Mouse (Mus musculus): ENCODE results near the gene Spag8. TPM values are rescaled to one million over a fixed set of nuclear protein-coding genes. Genes with fewer than 3 reads are reported as not detected.

Gene Spag8
- polyA plus RNA-seq, 1 experiment from 2014 or later: 1.7 TPM

GRCm38 (mm10) chr4:43630030-43630581, 23.3 kb downstream of the Spag8 start:
- H3K36me3 ChIP-seq (ENCODE audit: control insufficient read depth, insufficient read depth, low read length): no peaks in the 10 kb centered on the region
- WGBS: 3% methylated on average over 5 of the region's 5 CpGs
- H3K9me3 ChIP-seq (ENCODE audit: control insufficient read depth, low read length): peaks cover 6% of the 10 kb centered on the region
- peak overlapping the region; percentile 24; the same call in 1 of the 2 replicates for H3K4me2 ChIP-seq (ENCODE audit: low read depth, low read length, severe bottlenecking)
- H3K27me3 ChIP-seq (ENCODE audit: control insufficient read depth, insufficient read depth, low read length): peaks cover 6% of the 10 kb centered on the region
- 0 out of 2 replicates have a peak overlapping the region, but pooled peaks have one; percentile 50 for H3K27ac ChIP-seq (ENCODE audit: low read depth, low read length)
- peak; percentile 81 for DNase-seq (ENCODE audit: low spot score)
- no peak overlapping the region for H3K9ac ChIP-seq (ENCODE audit: low read length)
- peaks cover 10% of the 10 kb centered on the region for H3K4me1 ChIP-seq (replicated peaks; ENCODE audit: control insufficient read depth, insufficient read depth, low read length)
- H3K4me3 ChIP-seq (ENCODE audit: low read depth, low read length): no peak overlapping the region
- ATAC-seq (replicated peaks; ENCODE audit: low FRiP score): peak; percentile 58; the same call in 1 of the 2 replicates

GRCm38 (mm10) chr4:43629106-43629817, 24.1 kb downstream of the Spag8 start:
- no peak overlapping the region for H3K4me2 ChIP-seq (ENCODE audit: low read depth, low read length, severe bottlenecking)
- no peak overlapping the region for H3K4me3 ChIP-seq (ENCODE audit: low read depth, low read length)
- peak; percentile 61 for DNase-seq (ENCODE audit: low spot score)
- WGBS: 39% methylated on average over 20 of the region's 20 CpGs
- peaks cover 10% of the 10 kb centered on the region for H3K4me1 ChIP-seq (replicated peaks; ENCODE audit: control insufficient read depth, insufficient read depth, low read length)
- H3K27ac ChIP-seq (ENCODE audit: low read depth, low read length): no peak overlapping the region
- no peaks in the 10 kb centered on the region for H3K36me3 ChIP-seq (ENCODE audit: control insufficient read depth, insufficient read depth, low read length)
- H3K9me3 ChIP-seq (ENCODE audit: control insufficient read depth, low read length): peaks cover 10% of the 10 kb centered on the region
- H3K27me3 ChIP-seq (ENCODE audit: control insufficient read depth, insufficient read depth, low read length): peaks cover 6% of the 10 kb centered on the region
- ATAC-seq (replicated peaks; ENCODE audit: low FRiP score): no peak
- no peak overlapping the region for H3K9ac ChIP-seq (ENCODE audit: low read length)

GRCm38 (mm10) chr4:43620146-43620778, 33.1 kb downstream of the Spag8 start:
- Histone ChIP-seq H3K4me2 (ENCODE audit: low read depth, low read length, severe bottlenecking) (no peak overlapping the region), H3K9me3 (ENCODE audit: control insufficient read depth, low read length) (peaks cover 6% of the 10 kb centered on the region), H3K27me3 (ENCODE audit: control insufficient read depth, insufficient read depth, low read length) (no peaks in the 10 kb centered on the region), H3K9ac (ENCODE audit: low read length) (no peak overlapping the region), H3K4me3 (ENCODE audit: low read depth, low read length) (no peak overlapping the region), H3K27ac (ENCODE audit: low read depth, low read length) (no peak overlapping the region), H3K36me3 (ENCODE audit: control insufficient read depth, insufficient read depth, low read length) (no peaks in the 10 kb centered on the region), H3K4me1 (replicated peaks; ENCODE audit: control insufficient read depth, insufficient read depth, low read length) (no peaks in the 10 kb centered on the region)
- no peak for DNase-seq (ENCODE audit: low spot score)
- WGBS: 88% methylated on average over 4 of the region's 4 CpGs
- ATAC-seq (replicated peaks; ENCODE audit: low FRiP score): no peak

- Histone ChIP-seq H3K4me1 (replicated peaks; ENCODE audit: control insufficient read depth, insufficient read depth, low read length) (no peaks in the 10 kb centered on the region), H3K27me3 (ENCODE audit: control insufficient read depth, insufficient read depth, low read length) (no peaks in the 10 kb centered on the region), H3K4me2 (ENCODE audit: low read depth, low read length, severe bottlenecking) (no peak overlapping the region), H3K4me3 (ENCODE audit: low read depth, low read length) (no peak overlapping the region), H3K9me3 (ENCODE audit: control insufficient read depth, low read length) (no peaks in the 10 kb centered on the region), H3K36me3 (ENCODE audit: control insufficient read depth, insufficient read depth, low read length) (no peaks in the 10 kb centered on the region), H3K9ac (ENCODE audit: low read length) (no peak overlapping the region), H3K27ac (ENCODE audit: low read depth, low read length) (no peak overlapping the region)
- no peak for ATAC-seq (replicated peaks; ENCODE audit: low FRiP score)
- WGBS: 71% methylated on average over 3 of the region's 3 CpGs
- DNase-seq (ENCODE audit: low spot score): no peak
Measured at GRCm38 (mm10) chr4:43613060-43613730, 40.2 kb downstream of the Spag8 start.

- Histone ChIP-seq H3K36me3 (ENCODE audit: control insufficient read depth, insufficient read depth, low read length) (no peaks in the 10 kb centered on the region), H3K4me1 (replicated peaks; ENCODE audit: control insufficient read depth, insufficient read depth, low read length) (no peaks in the 10 kb centered on the region), H3K27ac (ENCODE audit: low read depth, low read length) (no peak overlapping the region), H3K27me3 (ENCODE audit: control insufficient read depth, insufficient read depth, low read length) (no peaks in the 10 kb centered on the region), H3K4me3 (ENCODE audit: low read depth, low read length) (no peak overlapping the region), H3K4me2 (ENCODE audit: low read depth, low read length, severe bottlenecking) (no peak overlapping the region), H3K9ac (ENCODE audit: low read length) (no peak overlapping the region), H3K9me3 (ENCODE audit: control insufficient read depth, low read length) (no peaks in the 10 kb centered on the region)
- DNase-seq (ENCODE audit: low spot score) (no peak), ATAC-seq (replicated peaks; ENCODE audit: low FRiP score) (no peak)
- 69% methylated on average over 10 of the region's 10 CpGs for WGBS
Measured at GRCm38 (mm10) chr4:43612534-43612933, 40.9 kb downstream of the Spag8 start.

GRCm38 (mm10) chr4:43604751-43605685, 48.4 kb downstream of the Spag8 start:
- Histone ChIP-seq H3K4me2 (ENCODE audit: low read depth, low read length, severe bottlenecking) (no peak overlapping the region), H3K36me3 (ENCODE audit: control insufficient read depth, insufficient read depth, low read length) (no peaks in the 10 kb centered on the region), H3K9me3 (ENCODE audit: control insufficient read depth, low read length) (no peaks in the 10 kb centered on the region), H3K4me3 (ENCODE audit: low read depth, low read length) (no peak overlapping the region), H3K9ac (ENCODE audit: low read length) (no peak overlapping the region), H3K4me1 (replicated peaks; ENCODE audit: control insufficient read depth, insufficient read depth, low read length) (no peaks in the 10 kb centered on the region), H3K27me3 (ENCODE audit: control insufficient read depth, insufficient read depth, low read length) (no peaks in the 10 kb centered on the region), H3K27ac (ENCODE audit: low read depth, low read length) (no peak overlapping the region)
- no peak for DNase-seq (ENCODE audit: low spot score)
- WGBS: 77% methylated on average over 9 of the region's 9 CpGs
- no peak for ATAC-seq (replicated peaks; ENCODE audit: low FRiP score)

GRCm38 (mm10) chr4:43604099-43604498, 49.3 kb downstream of the Spag8 start:
- H3K9me3 ChIP-seq (ENCODE audit: control insufficient read depth, low read length): no peaks in the 10 kb centered on the region
- H3K4me3 ChIP-seq (ENCODE audit: low read depth, low read length): no peak overlapping the region
- WGBS: 67% methylated on average over 3 of the region's 3 CpGs
- no peaks in the 10 kb centered on the region for H3K4me1 ChIP-seq (replicated peaks; ENCODE audit: control insufficient read depth, insufficient read depth, low read length)
- no peaks in the 10 kb centered on the region for H3K27me3 ChIP-seq (ENCODE audit: control insufficient read depth, insufficient read depth, low read length)
- no peak overlapping the region for H3K9ac ChIP-seq (ENCODE audit: low read length)
- no peak overlapping the region for H3K27ac ChIP-seq (ENCODE audit: low read depth, low read length)
- H3K4me2 ChIP-seq (ENCODE audit: low read depth, low read length, severe bottlenecking): no peak overlapping the region
- no peak for DNase-seq (ENCODE audit: low spot score)
- ATAC-seq (replicated peaks; ENCODE audit: low FRiP score): no peak
- no peaks in the 10 kb centered on the region for H3K36me3 ChIP-seq (ENCODE audit: control insufficient read depth, insufficient read depth, low read length)
